Mouse (Mus musculus): ENCODE data around the gene Gpr152.

The Gpr152 gene

DNA sequence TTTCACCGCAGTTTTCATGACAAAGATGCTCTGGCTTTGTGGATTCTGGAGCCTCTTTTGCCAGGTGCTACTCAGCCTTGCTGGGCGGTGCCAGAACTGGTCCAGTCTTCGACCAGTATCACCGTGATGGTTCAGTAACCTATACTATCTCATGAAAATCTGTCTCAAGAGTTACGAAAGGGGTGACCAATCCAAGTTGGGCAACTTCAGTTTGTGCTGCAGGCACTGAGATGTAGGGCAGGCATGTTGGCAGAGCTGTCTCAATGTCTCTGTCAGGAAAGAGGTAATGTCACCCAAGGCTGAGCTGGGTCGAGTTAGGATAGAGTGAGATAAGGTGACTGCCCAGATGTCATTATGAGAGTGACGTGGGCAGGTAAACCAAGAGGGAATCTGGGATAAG is 40.8 kb downstream of the Gpr152 start:
- no peak for DNase-seq

DNA sequence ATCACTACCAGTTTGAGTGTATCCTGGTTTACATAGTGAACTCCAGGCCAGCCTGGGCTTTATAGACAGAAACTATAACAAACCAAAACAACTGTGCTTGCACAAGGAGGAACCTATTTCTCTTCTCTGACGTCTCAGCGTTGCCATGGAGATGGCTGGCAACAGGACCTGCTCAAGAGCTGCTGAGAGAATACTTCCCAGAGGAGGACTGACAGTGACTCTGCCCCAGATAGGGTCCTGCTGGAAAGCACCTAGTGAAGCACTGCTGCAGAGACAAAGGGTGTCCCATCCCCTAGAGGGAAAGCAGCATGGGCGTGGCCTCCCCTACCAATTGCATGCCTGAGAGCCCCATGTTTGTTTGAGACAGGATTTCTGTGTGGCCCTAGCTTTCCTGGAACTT is 42.3 kb downstream of the Gpr152 start:
- DNase-seq = no peak

DNA sequence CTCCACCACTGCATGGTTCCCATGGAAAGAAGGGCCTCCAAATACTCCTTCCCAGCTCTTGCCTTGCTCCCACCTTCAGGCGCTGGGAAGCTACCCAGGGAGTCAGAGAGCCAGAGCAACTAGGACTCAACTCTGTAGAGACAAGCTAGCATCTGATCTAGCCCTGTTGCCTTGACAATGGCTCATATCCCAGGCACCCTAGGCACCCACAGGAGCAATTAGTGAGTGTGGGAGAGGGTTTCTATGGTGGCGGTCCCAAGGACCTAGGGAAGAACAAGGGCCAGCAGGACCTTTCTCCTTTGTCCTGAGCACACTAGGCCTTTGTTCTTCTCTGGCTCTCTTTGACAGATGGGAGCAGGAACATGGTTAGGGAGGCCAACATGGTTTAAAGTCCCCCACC is 44.1 kb downstream of the Gpr152 start:
- DNase-seq = no peak

DNA sequence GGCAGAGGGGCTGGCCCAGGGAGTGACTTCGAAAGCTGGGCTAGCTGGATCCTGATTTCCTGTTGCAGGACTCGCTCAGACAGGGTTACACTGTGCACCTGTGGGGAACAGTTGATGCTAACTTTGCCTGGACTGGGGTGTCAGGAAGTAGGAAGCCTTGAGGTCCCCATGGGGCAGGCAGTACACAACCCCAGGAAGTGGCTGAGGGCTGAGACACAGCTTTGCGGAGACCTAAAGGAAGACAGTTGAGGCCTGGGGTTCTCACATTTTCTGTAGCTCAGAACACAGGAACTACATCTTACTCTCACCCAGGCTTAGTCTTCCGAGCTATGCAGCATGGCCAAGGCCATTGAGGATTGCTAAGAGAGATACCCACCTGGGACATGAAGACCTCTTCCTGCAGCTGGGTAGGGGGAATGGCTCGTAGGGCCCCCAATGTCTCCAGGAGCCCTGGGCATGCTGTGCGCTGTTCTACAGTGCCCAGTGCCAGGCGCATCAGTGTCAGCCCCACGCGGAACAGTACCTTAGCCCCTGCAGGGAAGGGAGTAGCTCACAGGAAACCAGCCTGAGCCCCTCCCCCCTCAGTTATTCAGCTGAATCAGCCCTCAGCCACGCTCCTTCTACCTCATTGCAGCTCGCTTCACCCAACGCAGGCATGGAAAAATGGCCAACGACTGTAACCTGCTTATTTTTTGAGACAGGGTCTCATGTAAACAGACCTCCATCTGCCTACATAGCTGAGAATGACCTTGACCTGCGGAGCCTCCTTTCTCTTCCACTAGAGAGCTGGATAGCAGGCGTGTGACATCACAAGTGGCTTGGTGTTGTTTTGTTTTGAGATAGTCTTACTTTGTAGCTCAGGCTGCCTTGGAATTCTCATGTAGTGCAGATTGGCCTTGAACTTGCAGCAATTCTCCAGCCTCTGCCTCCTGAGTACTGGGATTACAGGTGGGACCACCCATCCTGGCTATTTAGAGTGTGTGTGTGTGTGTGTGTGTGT is 45.7 kb downstream of the Gpr152 start:
- no peak for DNase-seq

DNA sequence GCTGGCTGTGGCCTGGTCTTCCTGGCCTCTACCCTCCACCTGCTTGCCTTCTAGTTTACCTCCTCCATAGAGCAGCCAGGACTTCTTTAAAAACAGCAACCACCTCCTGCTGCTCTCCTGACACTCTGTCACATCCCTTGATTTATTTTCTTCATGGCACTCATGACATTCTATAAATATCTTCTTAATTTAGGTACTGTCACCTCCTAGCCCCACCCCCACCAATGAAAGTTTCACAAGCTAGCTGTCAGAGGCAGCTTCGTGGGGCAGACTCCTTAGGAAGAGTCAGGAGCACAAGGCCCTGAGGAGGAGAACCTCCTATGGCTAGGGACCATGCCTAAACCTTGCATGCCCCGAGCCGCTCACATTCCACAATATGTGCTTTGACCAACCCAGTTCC is 47.7 kb downstream of the Gpr152 start:
- no peak for DNase-seq

DNA sequence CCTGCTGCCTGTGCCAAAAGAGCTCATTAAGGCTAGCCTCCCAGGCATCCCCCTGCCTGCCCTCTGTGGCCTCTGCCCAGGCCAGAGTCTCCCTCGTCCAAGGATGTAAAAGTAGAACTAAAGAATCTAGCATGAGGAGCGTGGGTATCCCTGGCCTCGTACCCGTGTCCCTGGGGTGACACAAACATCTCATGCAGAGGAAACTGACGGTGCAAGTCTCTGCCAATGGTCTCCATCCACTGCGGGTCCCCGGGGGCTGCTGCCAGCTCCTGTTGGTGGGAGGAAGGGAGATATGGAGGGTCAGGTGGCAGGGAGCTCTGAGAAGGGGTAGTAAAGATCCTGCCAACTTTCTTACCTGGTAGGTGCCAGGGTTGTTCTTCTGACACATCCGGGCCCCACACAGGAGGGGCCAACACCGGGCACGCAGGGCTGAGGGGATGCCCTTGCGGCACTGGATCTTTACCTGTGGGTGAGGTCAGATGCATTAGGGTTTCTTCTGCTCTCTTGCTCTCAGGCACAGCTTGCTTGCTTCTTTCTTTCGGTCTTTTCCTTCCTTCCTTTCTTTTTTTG is 49.5 kb downstream of the Gpr152 start:
- no peak for DNase-seq

DNA sequence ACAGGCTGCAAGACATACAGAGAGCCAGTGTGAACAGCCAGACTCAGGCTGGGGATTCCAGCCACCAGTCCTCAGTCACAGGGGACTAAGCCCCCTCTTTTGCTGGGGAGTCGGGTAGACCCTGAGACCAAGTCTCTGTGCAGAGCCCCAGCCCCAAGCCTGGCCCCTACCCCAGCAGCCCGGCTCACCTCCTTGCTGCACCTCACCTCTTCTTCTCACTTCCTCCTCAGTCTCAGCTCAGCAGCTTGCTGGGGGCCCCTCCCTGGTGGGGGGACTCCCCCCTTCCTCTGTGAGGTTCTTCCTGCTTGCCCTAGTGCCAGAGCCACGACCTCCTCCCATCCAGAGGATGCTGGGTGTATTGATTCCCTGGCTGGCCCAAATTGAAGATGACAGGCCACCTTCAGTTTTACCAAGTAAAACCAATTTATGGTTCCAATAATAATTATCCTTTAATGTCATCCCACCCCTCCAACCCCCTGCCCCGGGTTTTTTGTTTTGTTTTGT is 51.3 kb downstream of the Gpr152 start, which contains the start of gene Tbc1d10c:
Gene Tbc1d10c (minus strand): TSS at position 454 of the 504 bp plus-strand sequence.
- DNase-seq = no peak

DNA sequence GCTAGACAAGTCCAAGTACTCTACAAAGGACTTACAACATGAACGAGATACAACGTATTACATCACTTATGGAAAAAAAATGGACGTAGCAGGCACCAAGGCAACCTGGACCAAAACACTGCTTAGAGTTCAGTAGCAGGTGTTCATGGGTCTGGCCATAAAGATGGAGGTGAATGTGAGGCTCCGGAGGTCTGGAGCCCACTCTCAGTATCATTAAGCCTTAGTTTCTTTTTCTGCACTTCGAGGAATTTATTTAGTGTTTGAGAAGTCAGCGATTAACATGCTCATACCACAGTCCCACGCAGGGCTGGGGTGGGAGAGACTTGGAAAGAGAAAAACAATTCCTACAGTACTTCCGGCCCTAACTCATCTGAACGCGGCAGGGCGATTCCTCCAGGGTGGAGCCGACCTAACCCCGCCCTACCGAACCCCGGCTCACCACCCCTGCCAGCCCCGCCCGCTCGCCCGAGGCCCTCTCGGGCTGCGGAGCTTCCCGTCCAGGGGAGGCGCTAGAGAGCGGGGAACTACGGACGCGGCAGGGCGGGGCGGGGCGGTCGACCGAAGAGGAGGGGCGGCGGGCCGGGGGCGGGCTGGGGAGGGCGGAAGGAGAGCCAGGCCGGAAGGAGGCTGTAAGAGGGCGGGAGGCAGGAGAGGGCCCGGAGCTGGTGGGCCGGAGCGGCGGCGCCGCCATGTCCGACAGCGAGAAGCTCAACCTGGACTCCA is 52.1 kb downstream of the Gpr152 start, which contains the start of gene Ppp1ca:
Gene Ppp1ca (plus strand): TSS at position 538 of the 723 bp plus-strand sequence.
- DNase-seq = peak; percentile 95

DNA sequence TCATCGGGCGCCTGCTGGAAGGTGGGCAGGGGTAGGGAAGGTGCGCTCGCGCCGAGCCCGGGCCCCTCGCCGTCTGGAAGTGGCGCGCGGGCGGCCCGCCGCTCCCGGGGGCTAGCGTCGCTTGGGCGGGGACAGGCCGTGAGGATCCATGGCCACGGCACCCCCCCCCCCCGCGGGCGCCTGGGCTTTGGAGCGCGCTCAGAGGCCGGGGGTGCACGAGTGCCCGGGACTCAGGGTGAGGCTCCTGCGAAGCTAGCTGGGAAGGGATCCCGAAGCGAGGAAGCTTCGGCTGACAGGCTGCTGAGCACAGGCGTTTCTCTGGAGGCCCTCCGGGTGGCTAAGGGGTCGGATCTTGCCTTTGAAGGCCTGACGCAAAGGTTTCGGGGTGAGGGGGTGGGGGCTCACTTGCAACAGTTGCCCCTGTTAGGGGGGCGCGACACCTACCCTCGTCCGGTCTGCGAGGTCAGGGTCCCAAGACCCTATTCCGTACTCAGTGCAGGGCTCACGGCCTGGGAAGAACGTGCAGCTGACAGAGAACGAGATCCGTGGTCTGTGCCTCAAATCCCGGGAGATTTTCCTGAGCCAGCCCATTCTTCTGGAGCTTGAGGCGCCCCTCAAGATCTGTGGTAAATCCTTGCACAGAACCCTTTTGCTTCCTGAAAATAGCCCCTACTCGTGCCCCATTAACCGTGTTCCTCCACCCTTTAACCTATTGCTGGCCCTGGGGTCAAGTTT is 52.8 kb downstream of the Gpr152 start:
- DNase-seq = no peak

DNA sequence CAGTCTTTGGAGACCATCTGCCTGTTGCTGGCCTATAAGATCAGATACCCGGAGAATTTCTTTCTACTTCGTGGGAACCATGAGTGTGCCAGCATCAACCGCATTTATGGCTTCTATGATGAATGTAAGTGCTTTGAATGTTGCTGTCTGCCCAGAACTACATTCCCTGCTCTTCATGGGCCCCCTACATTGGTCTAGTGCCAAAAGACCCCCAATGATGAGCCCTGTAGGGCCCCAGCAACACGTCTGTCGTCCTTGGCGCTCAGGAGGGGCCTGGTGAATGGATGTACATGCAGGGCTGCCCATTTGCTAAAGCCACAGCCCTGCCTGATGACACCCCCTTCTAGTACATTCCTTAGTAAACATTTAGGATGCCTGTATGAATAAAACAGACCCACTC is 53.5 kb downstream of the Gpr152 start:
- no peak for DNase-seq

DNA sequence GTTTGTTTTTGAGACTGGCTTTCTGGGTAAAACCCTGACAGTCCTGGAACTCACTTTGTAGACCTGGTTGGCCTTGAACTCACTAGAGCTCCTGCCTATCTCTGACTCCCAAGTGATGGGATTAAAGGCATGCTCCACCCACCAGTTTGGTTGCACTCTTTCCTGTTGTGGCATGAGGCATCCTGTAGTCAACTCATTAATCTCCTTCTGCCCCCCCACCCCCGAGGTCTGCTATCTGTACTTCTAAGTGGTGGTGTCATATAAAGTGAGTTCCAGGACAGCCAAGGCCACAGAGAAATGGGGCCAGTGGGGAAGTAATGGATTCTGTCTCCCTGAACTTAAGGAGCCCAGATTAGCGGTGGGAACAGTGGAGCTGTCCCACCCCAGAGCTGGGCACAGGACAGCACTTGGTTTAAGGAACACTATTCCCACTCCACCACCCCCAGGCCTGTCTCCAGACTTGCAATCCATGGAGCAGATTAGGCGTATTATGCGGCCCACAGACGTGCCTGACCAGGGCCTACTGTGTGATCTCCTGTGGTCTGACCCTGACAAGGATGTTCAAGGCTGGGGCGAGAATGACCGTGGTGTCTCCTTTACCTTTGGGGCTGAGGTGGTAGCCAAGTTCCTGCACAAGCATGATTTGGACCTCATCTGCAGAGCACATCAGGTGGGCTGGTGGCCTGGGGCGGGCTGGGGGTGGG is 54.6 kb downstream of the Gpr152 start:
- no peak for DNase-seq

DNA sequence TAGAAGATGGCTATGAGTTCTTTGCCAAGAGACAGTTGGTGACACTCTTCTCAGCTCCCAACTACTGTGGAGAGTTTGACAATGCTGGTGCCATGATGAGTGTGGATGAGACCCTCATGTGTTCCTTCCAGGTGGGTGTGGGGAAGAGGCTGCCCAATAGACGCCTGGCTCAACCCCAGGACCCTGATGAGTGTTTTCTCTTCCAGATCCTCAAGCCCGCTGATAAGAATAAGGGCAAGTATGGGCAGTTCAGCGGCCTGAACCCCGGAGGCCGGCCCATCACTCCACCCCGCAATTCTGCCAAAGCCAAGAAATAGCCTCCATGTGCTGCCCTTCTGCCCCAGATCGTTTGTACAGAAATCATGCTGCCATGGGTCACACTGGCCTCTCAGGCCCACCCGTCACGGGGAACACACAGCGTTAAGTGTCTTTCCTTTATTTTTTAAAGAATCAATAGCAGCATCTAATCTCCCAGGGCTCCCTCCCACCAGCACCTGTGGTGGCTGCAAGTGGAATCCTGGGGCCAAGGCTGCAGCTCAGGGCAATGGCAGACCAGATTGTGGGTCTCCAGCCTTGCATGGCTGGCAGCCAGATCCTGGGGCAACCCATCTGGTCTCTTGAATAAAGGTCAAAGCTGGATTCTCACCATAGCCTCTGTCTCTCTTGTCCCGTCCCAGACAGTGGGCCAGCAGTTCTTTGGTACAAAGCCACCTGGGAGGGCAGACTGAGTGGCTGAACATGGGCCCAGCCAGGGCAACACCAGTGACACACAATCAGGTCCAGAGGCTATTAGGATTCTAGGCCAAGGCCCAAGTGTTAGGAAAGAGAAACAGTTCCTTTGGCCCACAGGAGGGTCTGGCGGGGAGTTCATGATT is 55.4 kb downstream of the Gpr152 start:
- DNase-seq = no peak

All from kidney, adult 18-20 months (tissue).